Mouse (Mus musculus) stomach, embryonic 15.5 days (tissue): ENCODE measurements at regions not wholly inside any gene's neighbourhood (a gene's known extent, or its start where the extent isn't known, plus 50 kb on each side); places are given as distances from the start of the nearest gene placed in this dataset.

Source experiments
- ATAC-seq: fragments of 200-750 bp; cut with Nextera tagmentation; 2 replicates; pipeline ENCODE4 v1.8.0; 2017; ENCODE audit warnings: low read depth, moderate number of reproducible peaks, moderate TSS enrichment; ENCODE audit not compliant: insufficient read depth, low FRiP score
- H3K27ac ChIP-seq: fragments of 300-500 bp; sonication (generic); 2 replicates; pipeline ENCODE4 v1.5.1; 2015; ENCODE audit warnings: mild to moderate bottlenecking, inconsistent platforms
- H3K27me3 ChIP-seq: fragments of 300-500 bp; sonication (generic); replicated peaks from 2 replicates; pipeline ENCODE4 v1.6.1; 2015; ENCODE audit warnings: inconsistent platforms
- H3K36me3 ChIP-seq: fragments of 300-500 bp; sonication (generic); 2 replicates; pipeline ENCODE4 v1.6.1; 2015; ENCODE audit warnings: inconsistent platforms
- H3K4me1 ChIP-seq: fragments of 300-500 bp; sonication (generic); 2 replicates; pipeline ENCODE4 v1.6.1; 2015; ENCODE audit warnings: inconsistent platforms
- H3K4me2 ChIP-seq: fragments of 300-500 bp; sonication (generic); 2 replicates; pipeline ENCODE4 v1.6.1; 2015; ENCODE audit warnings: mild to moderate bottlenecking, inconsistent platforms
- H3K4me3 ChIP-seq: fragments of 300-500 bp; sonication (generic); replicated peaks from 2 replicates; pipeline ENCODE4 v1.5.1; 2015; ENCODE audit warnings: inconsistent platforms
- H3K9ac ChIP-seq: fragments of 300-500 bp; sonication (generic); 2 replicates; pipeline ENCODE4 v1.6.1; 2015; ENCODE audit warnings: inconsistent platforms
- H3K9me3 ChIP-seq: fragments of 300-500 bp; sonication (generic); 2 replicates; pipeline ENCODE4 v1.6.1; 2016; ENCODE audit warnings: inconsistent platforms
- WGBS: fragments of 180-500 bp; shearing (Covaris S2); methylation state at CpG from one replicate; pipeline ENCODE4 v1.1.7; 2015; 5-methylcytosine and 5-hydroxymethylcytosine counted together

DNA sequence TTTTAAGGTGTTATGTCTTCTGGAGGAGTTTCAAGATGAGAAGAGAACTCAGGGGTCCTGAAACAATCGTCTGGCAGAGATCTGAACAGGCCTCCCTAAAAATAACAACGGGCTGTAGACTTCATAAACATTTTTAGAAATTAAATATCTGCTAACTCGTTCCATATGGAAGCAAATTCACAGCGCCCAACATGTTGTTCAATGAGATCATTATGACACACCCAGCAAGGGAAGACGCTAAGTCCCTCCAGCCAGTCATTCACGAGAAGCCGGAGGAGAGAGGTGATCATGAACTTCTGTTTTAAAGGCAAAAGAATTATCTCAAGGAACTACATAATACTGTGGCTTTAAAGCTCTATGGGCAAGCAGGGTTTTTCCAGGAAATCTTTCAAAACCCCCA is 334.8 kb downstream of the Efna5 start:
- no peaks in the 10 kb centered on the region for H3K27me3 ChIP-seq
- H3K9ac ChIP-seq = no peak overlapping the region
- 61% methylated on average over 7 of the region's 7 CpGs for WGBS
- H3K4me1 ChIP-seq = no peaks in the 10 kb centered on the region
- H3K27ac ChIP-seq = no peak overlapping the region
- no peak overlapping the region for H3K4me3 ChIP-seq
- no peak overlapping the region for H3K4me2 ChIP-seq
- no peaks in the 10 kb centered on the region for H3K36me3 ChIP-seq
- ATAC-seq = no peak
- H3K9me3 ChIP-seq = no peaks in the 10 kb centered on the region

GRCm38 (mm10) chr17:62545330-62545729 is 335.8 kb downstream of the Efna5 start:
- H3K27ac ChIP-seq = no peak overlapping the region
- H3K4me3 ChIP-seq = no peak overlapping the region
- no peaks in the 10 kb centered on the region for H3K27me3 ChIP-seq
- no peaks in the 10 kb centered on the region for H3K9me3 ChIP-seq
- 59% methylated on average over 9 of the region's 9 CpGs for WGBS
- ATAC-seq = no peak
- H3K9ac ChIP-seq = no peak overlapping the region
- no peaks in the 10 kb centered on the region for H3K36me3 ChIP-seq
- no peaks in the 10 kb centered on the region for H3K4me1 ChIP-seq
- H3K4me2 ChIP-seq = no peak overlapping the region

- Histone ChIP-seq H3K9ac (no peak overlapping the region), H3K27me3 (no peaks in the 10 kb centered on the region), H3K9me3 (no peaks in the 10 kb centered on the region), H3K4me3 (no peak overlapping the region), H3K27ac (no peak overlapping the region), H3K36me3 (no peaks in the 10 kb centered on the region), H3K4me2 (no peak overlapping the region), H3K4me1 (no peaks in the 10 kb centered on the region)
- 73% methylated on average over 18 of the region's 18 CpGs for whole genome bisulfite sequencing
- no peak for ATAC-seq
Observed at GRCm38 (mm10) chr17:62543056-62543975, 337.8 kb downstream of the Efna5 start.

- Histone ChIP-seq H3K36me3 (no peaks in the 10 kb centered on the region), H3K27me3 (no peaks in the 10 kb centered on the region), H3K4me1 (no peaks in the 10 kb centered on the region), H3K4me2 (no peak overlapping the region), H3K4me3 (no peak overlapping the region), H3K9me3 (no peaks in the 10 kb centered on the region), H3K27ac (no peak overlapping the region), H3K9ac (no peak overlapping the region)
- no peak for ATAC-seq
- 83% methylated on average over 2 of the region's 2 CpGs for WGBS
Observed at GRCm38 (mm10) chr17:62529911-62530310, 351.2 kb downstream of the Efna5 start.

DNA sequence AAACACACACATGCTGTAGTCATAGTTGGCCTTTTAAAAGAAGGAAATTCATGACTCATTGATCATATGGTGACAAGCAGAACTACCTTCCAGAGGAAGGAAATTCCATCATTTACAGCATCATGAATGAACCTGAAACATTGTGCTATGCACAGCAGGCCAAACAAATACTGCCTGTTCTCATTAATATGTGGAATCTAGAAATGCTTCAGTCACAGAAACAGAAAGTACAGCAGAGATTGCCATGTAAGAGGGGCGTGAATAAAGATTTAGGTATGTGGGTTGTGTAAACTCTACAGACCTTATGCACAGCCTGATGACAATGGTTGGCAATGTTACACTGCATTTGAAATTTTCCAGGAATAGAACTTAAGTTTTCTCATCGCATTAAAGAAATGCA is 353.6 kb downstream of the Efna5 start:
- H3K9ac ChIP-seq = no peak overlapping the region
- H3K27me3 ChIP-seq = no peaks in the 10 kb centered on the region
- no peak for ATAC-seq
- H3K9me3 ChIP-seq = no peaks in the 10 kb centered on the region
- H3K4me1 ChIP-seq = no peaks in the 10 kb centered on the region
- H3K36me3 ChIP-seq = no peaks in the 10 kb centered on the region
- H3K4me2 ChIP-seq = no peak overlapping the region
- no peak overlapping the region for H3K27ac ChIP-seq
- WGBS = 75% methylated on average over 2 of the region's 2 CpGs
- no peak overlapping the region for H3K4me3 ChIP-seq

- ATAC-seq = no peak
- whole genome bisulfite sequencing = 60% methylated on average over 3 of the region's 3 CpGs
- no peak overlapping the region for H3K27ac ChIP-seq
- no peaks in the 10 kb centered on the region for H3K36me3 ChIP-seq
- no peak overlapping the region for H3K9ac ChIP-seq
- no peaks in the 10 kb centered on the region for H3K27me3 ChIP-seq
- no peaks in the 10 kb centered on the region for H3K4me1 ChIP-seq
- no peaks in the 10 kb centered on the region for H3K9me3 ChIP-seq
- no peak overlapping the region for H3K4me3 ChIP-seq
- H3K4me2 ChIP-seq = no peak overlapping the region
Observed at GRCm38 (mm10) chr17:62513635-62514034, 367.5 kb downstream of the Efna5 start.

- no peak overlapping the region for H3K4me2 ChIP-seq
- WGBS = 77% methylated on average over 4 of the region's 4 CpGs
- no peak overlapping the region for H3K27ac ChIP-seq
- no peak overlapping the region for H3K9ac ChIP-seq
- no peaks in the 10 kb centered on the region for H3K36me3 ChIP-seq
- no peaks in the 10 kb centered on the region for H3K4me1 ChIP-seq
- no peaks in the 10 kb centered on the region for H3K27me3 ChIP-seq
- H3K4me3 ChIP-seq = no peak overlapping the region
- no peak for ATAC-seq
- H3K9me3 ChIP-seq = no peaks in the 10 kb centered on the region
Observed at GRCm38 (mm10) chr17:62510184-62510583, 370.9 kb downstream of the Efna5 start.

DNA sequence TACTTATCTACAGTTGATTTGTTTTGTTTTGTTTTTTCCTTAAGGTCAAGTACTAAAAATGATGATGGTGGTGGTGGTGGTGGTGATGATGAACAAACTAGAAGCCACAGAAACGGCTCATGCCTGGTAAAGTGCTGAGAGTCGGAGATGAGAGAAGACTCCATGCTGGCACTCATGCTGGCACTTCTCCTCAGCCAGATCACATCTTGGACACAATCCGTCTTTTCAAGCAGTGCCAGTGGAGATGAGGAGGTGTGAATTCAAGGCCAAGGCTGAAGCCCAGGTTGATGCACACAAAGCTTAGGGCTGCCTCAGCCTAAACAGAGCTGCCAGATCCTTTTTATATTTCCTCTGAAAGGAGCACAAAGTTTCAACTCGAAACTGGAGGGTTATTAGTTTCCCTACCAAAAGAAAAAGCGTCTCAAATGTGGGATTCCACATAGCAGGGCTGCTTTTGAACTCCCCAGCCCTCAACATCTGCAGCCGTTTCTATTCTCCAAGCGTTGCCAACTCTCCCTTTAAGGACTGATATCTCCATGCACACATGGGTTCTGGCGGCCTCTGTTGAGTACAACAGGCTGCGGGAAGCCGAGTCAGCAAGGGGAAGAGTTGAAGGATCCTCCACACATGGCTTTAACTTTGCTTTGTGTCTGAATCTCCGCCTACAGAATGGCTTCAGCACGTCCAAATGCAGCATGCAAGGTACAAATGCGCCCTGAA is 373.2 kb downstream of the Efna5 start:
- Histone ChIP-seq H3K36me3 (no peaks in the 10 kb centered on the region), H3K9me3 (no peaks in the 10 kb centered on the region), H3K4me2 (no peak overlapping the region), H3K4me1 (no peaks in the 10 kb centered on the region), H3K27me3 (no peaks in the 10 kb centered on the region), H3K4me3 (no peak overlapping the region), H3K27ac (no peak overlapping the region), H3K9ac (no peak overlapping the region)
- ATAC-seq = no peak
- 73% methylated on average over 13 of the region's 13 CpGs for WGBS

DNA sequence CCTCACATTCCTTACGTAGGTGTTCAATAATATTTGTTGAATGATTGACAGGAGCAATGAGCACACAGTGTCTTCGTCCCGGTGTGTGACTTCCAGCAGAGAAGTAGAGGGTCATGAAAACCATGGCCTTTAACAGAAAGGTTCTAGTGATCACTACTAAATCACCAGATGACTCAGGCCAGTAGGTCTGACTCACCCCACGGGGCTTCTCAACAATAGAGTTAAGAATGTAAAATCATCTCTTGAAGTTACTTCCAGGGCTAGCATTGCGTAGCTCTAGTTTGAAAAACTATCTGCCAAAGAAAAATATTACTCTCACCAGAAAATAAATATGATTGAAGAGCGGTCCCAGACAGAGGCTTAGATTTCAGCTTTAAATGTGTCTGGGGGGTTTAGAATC is 376.4 kb downstream of the Efna5 start:
- 65% methylated on average over 6 of the region's 6 CpGs for WGBS
- no peak overlapping the region for H3K27ac ChIP-seq
- no peaks in the 10 kb centered on the region for H3K36me3 ChIP-seq
- H3K4me3 ChIP-seq = no peak overlapping the region
- no peak overlapping the region for H3K4me2 ChIP-seq
- no peaks in the 10 kb centered on the region for H3K27me3 ChIP-seq
- no peaks in the 10 kb centered on the region for H3K4me1 ChIP-seq
- no peaks in the 10 kb centered on the region for H3K9me3 ChIP-seq
- H3K9ac ChIP-seq = no peak overlapping the region
- ATAC-seq = no peak

DNA sequence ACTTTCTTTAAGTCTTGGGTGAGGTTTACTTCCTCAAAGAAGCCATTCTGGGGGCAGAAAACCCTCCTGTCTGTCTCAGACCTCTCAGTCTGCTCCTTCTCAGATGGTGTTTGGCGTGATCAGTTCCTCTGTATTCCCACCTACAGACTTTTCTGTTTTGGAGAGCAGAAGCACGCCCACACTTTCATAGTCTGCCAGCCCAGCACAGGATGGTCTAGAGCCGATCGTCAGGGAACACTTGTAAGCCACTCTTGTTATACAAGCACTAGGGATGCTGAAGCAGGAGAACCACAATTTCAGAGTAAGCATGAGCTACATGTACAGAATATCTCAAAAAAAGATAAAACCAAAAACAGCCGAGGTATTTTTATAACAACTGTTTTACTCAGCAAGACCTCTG is 410.4 kb downstream of the Efna5 start:
- ATAC-seq = no peak
- WGBS = 80% methylated on average over 5 of the region's 5 CpGs

DNA sequence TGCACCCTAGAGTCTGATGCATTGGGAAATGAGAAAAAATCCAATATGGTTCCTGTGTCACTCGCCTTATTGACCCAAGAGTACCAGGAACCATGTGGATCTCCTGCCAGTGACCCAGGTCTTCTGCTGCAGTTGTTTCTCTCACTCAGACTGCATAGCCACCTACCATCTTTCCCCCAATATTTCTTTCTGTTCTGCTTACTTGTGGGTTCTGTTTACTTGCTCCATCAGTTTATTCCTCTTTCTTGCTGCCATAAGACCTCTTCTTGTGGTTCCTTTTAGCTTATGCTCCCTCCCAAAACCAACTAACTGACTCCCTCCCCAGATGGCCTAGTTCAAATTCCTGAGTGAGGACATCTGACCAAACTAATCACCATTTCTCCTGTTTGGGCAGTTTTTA is 411.8 kb downstream of the Efna5 start:
- no peak overlapping the region for H3K4me2 ChIP-seq
- H3K4me1 ChIP-seq = no peaks in the 10 kb centered on the region
- no peaks in the 10 kb centered on the region for H3K36me3 ChIP-seq
- H3K4me3 ChIP-seq = no peak overlapping the region
- H3K9ac ChIP-seq = no peak overlapping the region
- no peaks in the 10 kb centered on the region for H3K9me3 ChIP-seq
- 96% methylated on average over 1 of the region's 1 CpGs for WGBS
- no peak overlapping the region for H3K27ac ChIP-seq
- no peaks in the 10 kb centered on the region for H3K27me3 ChIP-seq
- no peak for ATAC-seq

More for the DNA sequence above, 410.4 kb downstream of the Efna5 start:
- no peak overlapping the region for H3K4me3 ChIP-seq
- no peak overlapping the region for H3K27ac ChIP-seq
- no peaks in the 10 kb centered on the region for H3K27me3 ChIP-seq
- no peak overlapping the region for H3K9ac ChIP-seq
- H3K36me3 ChIP-seq = no peaks in the 10 kb centered on the region
- no peaks in the 10 kb centered on the region for H3K4me1 ChIP-seq
- H3K9me3 ChIP-seq = no peaks in the 10 kb centered on the region
- no peak overlapping the region for H3K4me2 ChIP-seq

GRCm38 (mm10) chr17:62468859-62469258 is 412.3 kb downstream of the Efna5 start:
- H3K9ac ChIP-seq = no peak overlapping the region
- no peaks in the 10 kb centered on the region for H3K36me3 ChIP-seq
- no peaks in the 10 kb centered on the region for H3K4me1 ChIP-seq
- ATAC-seq = no peak
- no peaks in the 10 kb centered on the region for H3K9me3 ChIP-seq
- no peak overlapping the region for H3K4me3 ChIP-seq
- no peak overlapping the region for H3K27ac ChIP-seq
- no peak overlapping the region for H3K4me2 ChIP-seq
- no peaks in the 10 kb centered on the region for H3K27me3 ChIP-seq
- 78% methylated on average over 7 of the region's 7 CpGs for WGBS
